Mouse (Mus musculus) adrenal gland, postnatal 36 days (tissue): ENCODE data around the gene Ephb4. TPM values are rescaled to one million over a fixed set of nuclear protein-coding genes. Genes with fewer than 3 reads are reported as not detected.

Experiments
- DNase-seq, 2 experiments: peaks; one replicate each; pipeline ENCODE4 v3.0.0; 2021; ENCODE audit warnings: mixed read lengths in 1 of 2
- long read RNA-seq, 2 experiments: library from polyadenylated mRNA; stranded (forward); transcript quantifications; one replicate each; pipeline ENCODE4 v2.0.0; 2021; ENCODE audit warnings: borderline sequencing depth in 2 of 2
- total RNA-seq, 2 experiments: library from RNA; stranded (reverse); gene quantifications; 2 replicates each; pipeline ENCODE4 v1.2.3; 2021

Gene Ephb4
- 10 to 100 TPM; 59.4 to 60.6 TPM for total RNA-seq
- long read RNA-seq, experiment 1, full-length matches to known transcripts = 8 of 28 reads
- long read RNA-seq, experiment 1, partial matches to known transcripts = 20 of 28 reads
- long read RNA-seq, experiment 1, other reads (novel, unspliced or antisense) = 0 of 28 reads
- long read RNA-seq, experiment 2, full-length matches to known transcripts = 11 of 13 reads
- long read RNA-seq, experiment 2, partial matches to known transcripts = 0 of 13 reads
- long read RNA-seq, experiment 2, other reads (novel, unspliced or antisense) = 2 of 13 reads

DNA sequence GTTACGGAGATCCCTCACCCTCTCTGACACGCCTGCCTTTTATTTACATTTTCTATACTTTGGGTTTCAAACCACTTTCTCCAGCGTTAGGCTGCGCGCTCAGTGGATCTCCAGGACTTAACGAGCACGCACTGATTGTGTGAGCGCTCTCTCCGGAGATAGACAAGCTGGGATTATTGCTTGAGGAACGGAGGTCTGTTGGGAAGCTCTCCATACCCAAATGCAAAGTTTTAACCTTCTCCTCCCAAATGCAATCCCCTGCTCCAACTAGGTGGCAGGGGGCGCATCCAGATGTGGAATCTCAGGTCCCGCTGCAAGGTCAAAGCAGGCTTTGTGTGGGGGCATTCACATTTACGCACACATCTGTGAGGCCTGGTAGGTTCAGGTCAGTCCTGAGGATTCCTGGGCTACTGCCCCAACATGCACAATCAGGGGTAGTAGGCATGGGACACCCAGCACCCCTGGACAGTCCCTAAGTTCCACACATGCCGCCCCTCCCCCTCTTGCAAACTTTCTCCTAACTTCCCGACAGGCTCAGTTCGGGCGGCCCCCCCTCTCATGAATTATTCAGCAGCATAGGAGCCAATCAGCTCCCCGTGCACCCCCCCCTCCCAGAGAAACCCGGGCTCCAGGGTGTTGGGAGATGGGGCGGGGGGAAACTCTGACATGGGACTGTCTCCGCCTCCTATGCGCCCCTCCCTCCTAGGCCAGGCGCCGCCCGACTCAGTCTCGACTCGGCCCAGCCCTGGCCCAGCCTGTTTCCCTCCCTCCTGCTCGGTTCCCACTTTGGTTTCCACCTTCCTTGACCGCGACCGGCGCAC lies at the start of gene Ephb4:
Gene Ephb4, plus strand, starts transcription at position 726 of the 821 bp plus-strand sequence.
- peak; percentile 96 to 97 for DNase-seq

DNA sequence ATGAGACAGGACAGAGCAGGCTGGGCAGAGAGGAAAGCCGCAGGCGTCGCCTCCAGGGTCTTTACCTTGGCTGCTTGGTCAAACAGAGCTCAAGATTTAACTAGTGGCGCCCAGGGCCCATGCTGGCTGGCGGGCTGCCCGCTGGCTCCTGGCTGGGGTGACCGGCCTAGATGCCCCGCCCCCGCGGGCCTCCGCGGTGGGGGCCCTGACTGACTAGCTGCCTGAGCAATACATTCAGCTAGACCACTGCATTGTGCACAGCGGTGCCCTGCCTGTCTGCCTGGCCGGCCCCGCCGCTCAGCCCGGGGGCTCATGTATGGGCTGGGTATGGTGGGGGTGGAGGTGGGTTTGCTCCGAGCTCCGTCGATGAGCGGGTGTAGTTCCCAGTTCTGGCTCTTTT lies 48.7 kb upstream of the Ephb4 start:
- peak; percentile 55 to 66 for DNase-seq

DNA sequence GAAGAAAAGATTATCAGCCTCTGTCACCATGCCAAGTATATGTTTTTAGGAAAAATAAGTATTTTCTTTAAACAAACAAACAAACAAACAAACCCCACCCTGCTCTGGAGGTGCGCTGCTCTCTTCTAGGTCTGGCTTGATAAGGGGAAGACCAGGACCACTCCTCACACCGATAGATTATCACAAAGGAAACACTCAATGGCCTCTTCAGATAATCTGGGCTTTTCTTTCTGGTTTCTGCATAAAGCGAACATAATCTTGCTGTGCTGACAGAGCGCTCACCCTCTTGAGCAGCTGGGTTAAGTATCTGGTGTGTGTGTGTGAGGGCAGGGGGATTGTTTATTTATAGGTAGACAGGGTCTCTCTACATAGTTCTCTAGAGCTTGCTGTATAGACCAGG lies 46.3 kb upstream of the Ephb4 start:
- DNase-seq = no peak

DNA sequence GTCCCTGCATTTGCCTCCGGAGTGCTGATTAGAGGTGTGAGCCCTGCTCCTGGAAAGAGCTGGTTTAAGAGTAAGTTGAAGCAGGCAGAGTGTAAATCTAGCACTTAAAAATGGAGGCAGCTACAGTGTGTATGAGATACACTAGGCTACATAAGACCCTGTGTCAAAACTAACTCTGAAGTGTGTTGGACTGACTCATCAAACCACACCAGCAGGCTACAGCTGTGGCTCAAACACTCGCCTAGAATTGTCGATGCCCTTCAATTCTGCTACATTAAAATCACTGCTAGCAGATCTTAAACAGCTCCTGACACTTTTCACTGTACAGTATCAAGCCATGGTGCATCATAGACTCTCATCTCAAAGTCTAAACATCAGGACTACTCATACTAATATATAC lies 45.7 kb upstream of the Ephb4 start:
- no peak for DNase-seq

DNA sequence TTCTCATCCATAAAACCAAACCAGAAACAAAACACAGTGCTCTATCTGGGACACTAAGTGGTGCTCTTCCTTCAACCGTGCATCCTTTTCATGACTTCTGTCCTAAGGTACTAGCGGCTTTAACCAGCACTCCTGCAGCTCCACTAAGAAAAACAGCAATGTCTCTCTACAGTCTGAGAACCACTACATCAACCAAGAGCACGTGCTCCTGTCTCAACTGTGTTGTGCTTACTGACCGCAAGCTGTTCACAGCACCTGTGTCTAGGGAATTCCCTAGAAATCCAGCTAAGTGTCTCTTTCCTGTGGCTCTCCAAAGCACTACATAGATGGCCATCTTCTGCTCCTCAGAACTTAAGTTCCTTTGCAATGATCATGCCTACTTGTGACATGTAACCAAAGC lies 45.1 kb upstream of the Ephb4 start:
- DNase-seq = no peak

DNA sequence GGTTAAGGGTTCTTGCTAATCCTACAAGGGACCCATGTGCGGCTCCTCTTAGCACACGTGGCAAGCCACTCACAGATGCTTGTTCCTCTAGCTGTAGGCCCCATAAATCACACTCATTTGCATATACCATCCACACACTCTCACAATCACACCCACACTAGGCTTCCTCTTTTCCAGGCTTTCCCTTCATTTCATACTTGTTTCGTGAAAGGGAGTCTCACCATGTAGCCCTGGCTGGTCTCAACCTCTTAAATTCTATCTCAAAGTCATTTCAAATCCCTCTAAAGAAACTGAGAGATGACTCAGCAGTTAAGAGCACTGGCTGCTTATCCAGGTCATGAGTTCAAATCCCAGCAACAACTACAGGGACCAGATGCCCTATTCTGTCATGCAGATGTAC lies 44.1 kb upstream of the Ephb4 start:
- no peak for DNase-seq

DNA sequence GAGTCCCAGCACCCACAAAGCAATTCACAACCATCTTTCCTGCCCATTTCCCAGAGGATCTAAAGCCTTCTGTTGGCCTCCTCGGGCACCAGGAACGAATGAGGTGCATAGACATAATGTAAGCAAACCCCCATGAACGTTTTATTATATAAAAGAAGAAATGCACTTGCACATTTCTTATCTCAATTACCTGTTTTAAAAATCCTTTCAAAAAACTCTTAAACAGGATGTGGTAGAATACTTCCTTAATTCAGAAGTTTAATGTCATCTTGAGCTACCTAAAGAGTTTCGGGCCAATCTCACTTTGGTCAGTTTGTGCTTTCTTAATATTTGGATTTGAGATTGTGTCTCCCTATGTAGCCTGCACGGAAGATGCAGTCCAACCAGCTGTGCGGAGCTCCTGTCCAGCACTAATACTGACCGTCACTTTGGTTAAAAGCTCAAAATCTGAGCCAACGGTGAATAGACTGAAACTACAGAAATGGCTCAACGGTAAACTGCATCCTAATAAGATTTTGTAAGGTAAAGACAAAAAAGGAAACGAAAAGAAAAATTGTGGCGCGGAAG lies 43.4 kb upstream of the Ephb4 start:
- no peak for DNase-seq

DNA sequence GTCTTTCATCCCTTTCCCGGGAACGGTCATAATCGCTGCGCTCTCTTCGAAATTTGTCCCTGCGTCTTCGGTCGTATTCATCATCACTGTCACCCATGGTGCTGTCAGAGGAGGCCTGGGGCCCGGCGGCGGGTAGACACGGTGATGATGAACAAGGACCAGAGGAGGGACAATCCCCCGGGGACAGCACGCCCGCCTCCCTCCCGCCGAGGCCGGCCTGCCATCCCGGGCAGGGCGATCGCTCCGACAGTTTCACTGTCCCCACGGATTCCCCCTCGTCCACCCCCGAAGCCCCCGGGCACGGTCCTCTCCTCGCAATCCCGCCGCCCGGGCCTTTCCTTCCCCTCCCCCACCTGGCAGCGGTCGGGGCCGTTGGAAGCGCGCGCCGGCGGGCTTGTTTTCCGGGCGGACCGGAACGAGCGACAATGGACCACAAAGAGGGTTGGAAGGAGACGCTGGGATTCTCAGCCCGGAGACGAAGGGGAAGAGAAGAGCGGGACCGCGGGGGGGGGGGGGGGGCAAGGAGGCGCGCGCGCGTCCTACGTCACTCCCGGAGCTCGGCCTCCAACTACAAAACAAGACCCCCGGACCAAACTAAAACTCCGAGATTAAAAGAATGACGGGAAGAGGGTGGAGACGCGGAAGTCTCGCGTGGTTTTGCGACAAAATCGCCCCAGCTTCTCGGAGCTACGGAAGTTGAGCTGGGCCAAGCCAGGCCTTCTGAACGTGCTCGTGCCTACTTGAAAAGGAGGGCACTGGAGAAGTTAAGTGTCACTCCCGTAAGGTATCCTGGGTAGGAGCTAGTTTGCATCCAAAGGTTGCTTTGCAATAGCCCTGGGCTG lies 42.6 kb upstream of the Ephb4 start, which contains the start of gene Srrt:
Gene Srrt, minus strand, starts transcription at position 604 of the 842 bp plus-strand sequence.
- peak; percentile 92 for DNase-seq

DNA sequence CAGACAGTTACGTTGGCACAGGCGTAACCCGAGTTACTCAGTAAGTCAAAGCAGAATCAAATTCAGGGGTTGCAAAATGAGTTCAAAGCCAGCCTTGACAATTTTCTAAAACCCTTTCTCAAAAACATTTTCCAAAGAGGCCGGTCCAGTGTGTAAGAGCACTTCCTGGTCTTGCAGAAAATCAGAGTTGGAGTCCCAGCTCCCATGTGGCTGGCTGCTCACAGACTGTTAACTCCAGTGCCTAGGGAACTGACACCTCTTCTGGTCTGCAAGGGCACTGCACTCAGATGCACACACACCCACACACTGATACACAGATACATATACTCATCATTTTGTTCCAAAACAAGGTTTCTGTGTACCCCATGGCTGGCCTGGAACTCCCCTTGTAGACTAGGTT lies 41.6 kb upstream of the Ephb4 start:
- no peak for DNase-seq

DNA sequence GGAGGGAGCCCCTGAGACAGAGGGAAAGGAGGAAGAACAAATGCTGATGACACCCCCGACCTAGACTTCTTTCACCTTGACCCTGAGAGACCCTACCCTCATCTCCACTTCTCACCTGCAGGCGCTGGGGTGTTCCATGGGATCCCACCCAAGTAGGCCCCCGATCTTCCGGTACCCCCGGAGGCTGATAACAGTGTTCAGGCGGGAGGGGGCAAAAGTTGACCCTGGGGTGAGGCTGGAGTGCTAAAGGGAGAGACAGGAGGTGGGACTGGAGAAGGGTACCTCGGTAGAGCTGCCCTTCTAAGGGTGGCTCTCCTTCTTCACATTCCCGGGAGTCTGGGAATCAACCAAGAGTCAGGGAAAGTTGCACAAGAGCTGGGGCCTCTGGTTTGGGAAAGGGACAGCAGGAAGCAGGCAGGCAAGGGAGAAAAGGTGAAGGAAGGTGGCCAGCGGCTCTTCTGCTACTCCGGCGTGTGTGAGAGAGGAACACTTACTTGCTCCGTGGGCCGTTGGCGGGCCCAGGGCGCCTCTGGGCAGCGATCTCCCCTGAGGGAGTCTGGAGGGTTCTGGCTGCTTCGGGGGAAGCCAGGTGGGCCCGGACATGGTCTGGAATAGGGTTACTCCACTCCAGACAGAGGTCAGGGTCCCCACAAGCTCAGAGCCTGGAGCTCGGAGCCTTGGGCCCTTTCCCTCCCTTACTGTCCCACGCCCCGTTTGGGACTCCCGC lies 36.3 kb upstream of the Ephb4 start:
- DNase-seq = peak in 1 of 2 experiments; percentile 30

DNA sequence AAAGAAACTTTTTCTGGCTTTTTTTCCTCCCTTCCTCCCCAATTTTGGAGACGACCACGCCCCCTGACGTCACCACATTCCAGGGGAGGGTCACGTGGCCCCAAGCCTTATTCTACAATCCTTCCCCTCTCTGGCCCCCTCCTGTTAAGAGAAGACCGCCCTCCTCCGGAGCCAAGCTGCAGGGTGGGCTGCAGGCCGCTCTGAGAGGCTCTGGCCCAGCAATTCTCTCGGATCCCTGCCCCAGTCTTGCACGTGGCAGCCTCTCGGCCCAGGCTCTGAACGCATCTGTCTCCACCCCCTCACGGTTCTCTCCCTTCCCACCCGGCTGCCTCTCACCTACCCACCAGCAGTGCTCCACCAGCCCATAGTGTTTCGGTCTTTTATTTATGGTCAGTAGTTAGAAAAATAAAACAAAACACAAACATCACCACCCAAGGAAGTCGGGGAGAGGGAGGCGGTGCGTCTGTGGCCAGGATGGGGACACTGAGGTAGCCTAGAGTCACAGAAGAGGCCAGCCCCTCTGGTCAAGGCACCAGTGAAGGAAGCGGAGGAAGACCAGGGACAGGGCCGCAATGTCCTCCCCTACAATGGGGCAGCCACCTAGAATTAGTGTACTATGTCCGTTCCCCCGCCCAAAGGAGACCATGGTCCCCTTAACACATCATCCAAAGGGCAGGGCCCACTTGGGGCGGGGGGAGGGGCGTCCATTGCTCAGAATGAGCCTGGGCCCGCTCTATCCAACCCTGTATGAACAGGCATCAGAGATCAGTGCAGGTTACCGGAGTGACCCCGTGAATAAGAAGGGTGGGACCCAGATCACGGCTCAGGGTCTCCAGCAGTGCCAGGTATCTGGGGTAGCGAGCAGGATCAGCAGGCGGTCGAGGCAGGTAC lies 35.5 kb upstream of the Ephb4 start, which contains the start of gene Trip6:
Gene Trip6, minus strand, starts transcription at position 212 of the 891 bp plus-strand sequence.
- peak; percentile 91 to 93 for DNase-seq

DNA sequence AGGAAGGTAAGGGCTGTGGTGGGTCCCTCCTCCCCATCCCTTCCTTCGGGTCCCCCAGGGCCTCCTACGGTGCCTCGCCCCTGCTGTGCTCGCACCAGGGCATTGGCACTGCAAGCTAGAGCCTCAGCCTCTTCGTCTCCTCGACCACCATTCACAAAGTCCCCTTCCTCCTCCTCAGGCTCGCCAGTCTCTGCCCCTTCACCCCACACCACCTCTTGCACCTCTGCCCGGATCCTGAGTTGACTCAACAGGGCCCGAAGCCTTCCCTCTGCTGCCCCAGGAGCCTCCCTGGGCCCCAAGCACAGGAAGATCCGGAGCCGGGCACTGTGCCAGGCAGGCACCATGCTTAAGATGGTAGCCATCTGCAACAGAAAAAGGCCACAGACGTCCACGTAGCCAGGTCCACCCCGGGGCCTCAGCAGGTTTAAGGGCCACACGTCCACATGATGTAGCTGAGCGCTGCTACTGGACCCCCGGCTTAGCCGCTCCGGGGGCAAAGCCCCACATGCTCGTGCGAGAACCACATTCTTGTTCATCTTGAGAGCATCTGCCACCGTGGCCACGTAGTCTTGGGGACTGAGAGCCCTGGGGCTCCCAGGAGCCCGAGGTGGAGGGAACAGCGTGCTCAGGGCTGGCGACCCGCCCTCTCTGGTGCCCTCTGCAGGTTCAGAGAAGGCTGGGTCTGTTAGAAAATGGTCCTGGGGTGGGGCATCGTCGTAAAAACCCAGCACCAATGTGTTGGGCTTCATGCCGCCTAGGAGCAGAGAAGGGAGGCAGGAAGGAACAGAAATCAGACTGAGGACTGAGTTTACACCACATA lies 34.6 kb upstream of the Ephb4 start:
- peak; percentile 35 to 36 for DNase-seq

DNA sequence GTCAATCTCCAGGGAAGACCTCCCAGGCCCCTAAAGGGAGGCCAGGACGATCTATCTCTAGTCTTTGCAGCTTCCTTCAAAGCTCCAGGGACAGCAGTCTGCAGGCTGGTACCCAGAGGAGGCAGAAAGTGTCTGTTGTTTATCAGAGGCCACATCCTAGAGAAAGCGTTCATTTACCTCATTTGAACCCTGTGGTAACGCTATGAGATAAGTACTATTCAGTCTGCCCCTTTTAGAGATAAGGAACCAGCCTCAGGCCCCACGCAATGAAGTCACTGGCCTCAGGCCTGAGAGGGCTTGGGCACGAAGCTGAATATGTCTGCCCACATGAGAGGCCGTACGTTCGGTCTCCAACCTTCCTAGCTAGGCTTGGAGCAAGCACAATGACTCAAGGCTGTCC lies 32.5 kb upstream of the Ephb4 start:
- no peak for DNase-seq

DNA sequence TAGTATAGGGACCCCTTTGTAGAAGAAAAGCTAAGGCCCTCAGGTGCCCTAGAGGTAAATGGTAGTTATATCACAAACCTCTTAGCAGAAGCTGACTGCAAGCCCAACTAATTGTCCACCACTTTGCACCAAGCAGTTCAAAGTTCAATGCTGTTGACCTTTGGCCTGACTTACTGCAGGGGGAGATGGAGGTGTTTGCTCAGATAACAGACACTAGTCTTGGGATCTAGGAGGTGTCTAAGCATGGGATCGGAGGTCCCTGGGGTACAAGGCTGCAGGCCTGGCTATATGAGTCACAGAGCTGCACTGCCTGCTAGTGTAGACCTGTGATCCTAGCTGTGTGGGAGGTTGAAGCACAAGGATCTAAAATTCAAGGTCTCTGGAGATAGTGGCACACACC lies 31.3 kb upstream of the Ephb4 start:
- no peak for DNase-seq

DNA sequence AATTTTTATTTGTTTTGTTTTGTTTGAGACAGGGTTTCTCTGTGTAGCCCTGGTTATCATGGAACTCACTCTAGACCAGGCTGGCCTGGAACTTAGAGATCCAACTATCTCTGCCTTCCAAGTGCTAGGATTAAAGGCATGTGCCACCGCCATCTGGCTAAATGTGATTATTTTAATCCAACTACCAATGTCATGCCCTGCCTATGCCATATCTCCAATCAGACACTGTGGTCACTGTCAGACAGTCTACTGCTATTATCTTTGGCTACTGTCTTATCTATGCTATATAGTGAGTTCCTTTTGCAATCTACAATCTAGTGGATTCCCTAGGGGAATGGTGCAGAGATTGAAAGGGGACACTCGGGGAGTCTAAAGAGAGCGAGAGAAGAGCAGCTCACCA lies 28.9 kb upstream of the Ephb4 start:
- no peak for DNase-seq

DNA sequence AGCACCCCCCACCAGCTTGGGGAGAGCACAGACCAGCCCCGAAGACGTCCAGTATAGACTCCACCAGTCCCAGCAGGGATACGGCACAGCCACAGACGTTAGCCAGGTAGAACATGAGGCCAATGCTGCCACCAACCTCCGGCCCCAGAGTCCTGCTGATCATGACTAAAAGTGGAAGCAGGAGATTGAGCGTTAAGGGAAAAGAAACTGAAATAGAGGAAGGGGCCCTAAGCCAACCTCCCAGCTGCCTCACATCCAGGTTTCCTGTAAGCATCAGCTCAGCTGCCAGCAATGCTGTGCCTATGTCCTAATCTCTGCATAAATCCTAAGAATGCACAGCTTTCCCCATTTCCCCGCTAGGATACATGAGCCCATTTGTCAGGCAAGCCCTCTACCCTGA lies 19.0 kb upstream of the Ephb4 start:
- no peak for DNase-seq

DNA sequence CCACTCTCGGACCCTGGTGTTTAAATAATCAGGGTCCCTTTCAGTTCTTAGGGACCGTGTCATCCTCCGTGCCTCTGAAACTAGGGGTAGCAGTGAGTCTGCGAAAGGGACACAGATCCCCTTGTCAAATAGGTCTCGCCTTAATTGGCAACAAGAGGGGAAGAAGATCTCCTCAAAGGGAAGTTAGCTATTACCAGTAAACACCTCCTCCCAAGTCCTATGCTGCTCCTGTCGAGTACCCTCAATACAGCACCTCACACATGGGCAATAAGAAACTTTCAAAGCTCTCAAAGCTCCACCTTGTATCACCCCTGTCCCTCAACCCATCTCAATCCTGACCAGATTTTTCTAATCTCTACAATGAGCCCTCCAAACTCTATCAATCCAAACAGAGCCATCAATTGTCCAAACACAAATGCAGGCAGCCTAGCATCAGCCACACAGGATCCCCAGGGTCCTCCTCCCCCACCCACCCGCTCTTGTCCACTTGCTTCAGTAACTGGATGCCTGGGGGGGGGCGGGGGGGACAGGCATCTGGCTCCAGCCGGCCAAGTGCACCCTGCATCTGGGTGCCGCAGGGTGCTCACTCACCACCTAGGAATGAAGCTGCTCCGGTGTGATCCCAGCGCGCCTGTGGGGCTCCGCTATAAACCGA lies 16.9 kb upstream of the Ephb4 start:
- no peak for DNase-seq

DNA sequence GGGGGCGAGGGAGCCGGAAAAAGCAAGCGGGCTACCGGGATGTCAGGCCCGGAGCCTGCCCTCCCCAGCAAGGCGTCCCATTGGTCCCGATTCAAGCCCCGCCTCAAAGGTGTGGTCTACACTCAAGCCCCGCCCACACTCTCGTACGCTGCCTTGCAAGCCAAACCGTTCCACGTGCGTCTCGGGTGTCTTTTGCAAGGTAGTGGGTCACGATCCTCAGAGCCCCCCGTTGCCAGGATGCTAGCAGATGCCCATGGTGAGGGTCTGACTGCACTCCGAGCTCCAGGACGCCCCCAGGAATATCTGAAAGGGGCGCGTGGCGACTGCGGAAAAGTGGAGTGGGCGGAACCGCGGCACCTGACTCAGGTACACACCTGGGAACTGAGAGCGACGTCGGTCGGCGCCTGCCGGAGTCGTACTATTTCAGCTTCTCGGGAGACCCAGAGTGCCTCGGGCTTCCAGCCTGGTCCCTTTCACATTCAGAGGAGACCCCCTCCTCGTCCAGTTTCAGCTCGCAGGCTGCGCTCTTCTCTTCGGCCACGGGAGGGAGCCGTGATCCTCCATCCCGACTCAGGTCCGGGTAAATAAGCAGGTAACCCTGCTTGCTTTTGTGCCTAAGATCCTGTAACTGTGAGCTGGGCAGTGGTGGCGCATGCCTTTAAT lies 16.3 kb upstream of the Ephb4 start, which contains the start of gene Slc12a9:
Gene Slc12a9, minus strand, starts transcription at position 86 of the 663 bp plus-strand sequence.
- peak; percentile 95 for DNase-seq
